Mouse (Mus musculus): Measurements from ENCODE around the gene Figla.
"Not testable (repeated sequence)": the region's sequence is repeated elsewhere in the genome, so short reads cannot be mapped to it uniquely, and the experiment has no call there.

Gene Figla

GRCm38 (mm10) chr6:86015871-86016270 is at the start of gene Figla:
Figla (plus strand) TSS chr6:86016171.
- no peak for DNase-seq

DNA sequence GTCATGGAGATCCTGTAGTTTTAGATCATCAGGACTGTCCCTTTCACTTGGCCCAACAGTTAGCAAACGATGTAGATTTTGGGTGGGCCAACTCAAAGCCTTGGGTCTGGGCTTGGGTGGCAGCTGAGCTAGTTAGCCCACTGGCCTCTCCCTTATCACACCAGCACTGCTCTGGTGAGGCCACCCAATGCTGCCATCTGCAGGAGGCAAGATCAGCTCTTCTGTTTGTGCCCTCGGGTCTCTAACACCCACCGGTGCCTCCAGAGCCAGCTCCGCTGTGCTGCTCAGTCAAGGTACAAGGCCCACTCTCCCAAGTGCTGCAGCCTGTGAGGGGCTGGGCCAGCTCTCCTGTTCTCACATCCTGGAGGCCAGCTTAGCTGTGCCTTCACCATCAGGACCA is 49.3 kb upstream of the Figla start:
- DNase-seq: peak; percentile 37

- DNase-seq: no peak
Observed at GRCm38 (mm10) chr6:85969889-85970288, 46.1 kb upstream of the Figla start.

DNA sequence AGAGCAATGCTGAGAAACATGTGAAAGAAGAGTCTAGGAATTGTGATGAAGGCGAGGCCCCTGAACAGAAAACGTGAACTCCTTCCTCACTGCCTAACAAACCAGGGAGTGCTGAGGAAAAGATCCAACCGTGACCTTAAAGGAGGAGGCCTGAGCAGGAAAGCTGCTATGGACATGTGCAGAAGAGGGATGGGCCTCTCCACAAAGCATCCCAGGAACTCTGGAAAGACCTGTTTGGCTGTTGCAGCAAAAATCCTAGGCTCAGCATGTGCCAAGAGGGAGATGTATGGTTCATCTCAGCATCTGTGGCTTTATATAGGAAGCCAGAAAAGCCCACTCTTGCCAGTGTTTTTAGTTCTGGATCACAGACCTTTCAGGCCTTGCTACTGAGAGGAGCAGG is 43.3 kb upstream of the Figla start:
- DNase-seq: no peak

- no peak for DNase-seq
Observed at GRCm38 (mm10) chr6:85973336-85973735, 42.6 kb upstream of the Figla start.

DNA sequence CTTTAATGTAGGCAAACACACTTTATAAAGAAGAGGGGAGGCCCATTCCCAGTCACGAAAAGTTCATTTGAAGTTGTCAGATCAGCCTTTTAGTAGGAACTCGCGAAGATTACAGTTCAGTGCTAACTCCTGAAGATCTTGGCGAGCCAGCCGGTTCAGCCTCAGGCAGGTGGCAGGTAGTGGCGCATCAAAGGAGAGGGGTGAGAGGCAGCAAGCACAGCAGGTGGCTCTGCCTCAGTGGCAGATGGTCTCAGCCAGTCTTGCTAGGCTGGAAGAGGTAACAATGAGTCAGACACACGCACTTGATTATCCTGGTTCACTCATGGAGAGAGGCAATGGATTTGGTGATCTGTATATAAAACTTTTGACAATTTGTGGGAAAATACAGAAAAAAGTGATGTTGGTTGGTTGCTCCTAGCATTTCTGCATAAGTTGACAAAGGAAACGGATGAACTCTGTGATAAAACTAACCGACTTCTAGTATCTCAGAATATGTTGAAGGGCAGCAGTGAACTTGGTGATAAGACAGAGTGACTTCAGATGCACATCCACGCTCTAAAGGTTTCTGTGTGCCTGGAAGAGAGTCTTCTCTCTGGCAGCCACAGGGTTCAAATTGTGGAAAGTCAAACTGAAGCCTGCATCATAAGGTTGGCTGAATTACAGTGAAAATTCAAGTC is 40.9 kb upstream of the Figla start:
- no peak for DNase-seq

- no peak for DNase-seq
Observed at GRCm38 (mm10) chr6:85975761-85976160, 40.2 kb upstream of the Figla start.

DNA sequence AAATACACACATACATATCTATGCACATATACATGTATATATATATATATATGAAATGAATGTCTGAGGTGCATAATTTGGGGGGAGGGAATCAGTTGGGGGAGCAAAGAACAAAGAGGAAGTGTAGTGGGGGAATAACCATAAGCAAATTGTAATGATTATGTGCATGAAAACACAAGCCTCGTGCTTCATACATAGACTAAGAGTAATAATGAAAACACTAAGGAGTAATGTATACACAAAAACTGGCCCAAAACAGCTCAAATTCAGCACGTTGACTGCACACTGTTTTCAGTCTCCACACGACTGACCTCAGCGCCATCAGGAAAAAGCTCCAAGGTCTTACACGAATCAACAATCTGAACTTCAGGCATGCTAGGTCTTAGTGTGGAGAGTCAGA is 39.7 kb upstream of the Figla start:
- no peak for DNase-seq

DNA sequence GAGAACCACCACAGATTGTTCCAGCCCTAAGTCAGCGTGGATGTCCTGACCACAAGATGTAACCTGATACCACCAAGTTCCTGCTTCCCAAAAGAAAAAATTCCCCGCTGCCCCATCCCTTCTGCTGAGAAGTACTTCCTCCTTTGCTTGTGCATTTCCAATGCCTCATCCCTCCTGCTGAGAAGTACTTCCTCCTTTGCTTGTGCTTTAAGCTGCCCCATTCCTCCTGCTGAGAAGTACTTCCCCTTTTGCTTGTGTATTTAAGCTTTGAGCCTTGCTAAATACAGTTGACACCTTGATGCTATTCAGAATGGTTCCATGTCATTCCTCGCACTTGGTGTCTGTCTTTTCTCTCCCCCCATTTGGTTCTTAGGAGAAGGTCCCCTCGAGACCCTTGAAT is 37.2 kb upstream of the Figla start:
- DNase-seq: not testable (repeated sequence)

GRCm38 (mm10) chr6:85984351-85984750 is 31.6 kb upstream of the Figla start:
- DNase-seq: no peak

- not testable (repeated sequence) for DNase-seq
Observed at GRCm38 (mm10) chr6:85989570-85989969, 26.4 kb upstream of the Figla start.

DNA sequence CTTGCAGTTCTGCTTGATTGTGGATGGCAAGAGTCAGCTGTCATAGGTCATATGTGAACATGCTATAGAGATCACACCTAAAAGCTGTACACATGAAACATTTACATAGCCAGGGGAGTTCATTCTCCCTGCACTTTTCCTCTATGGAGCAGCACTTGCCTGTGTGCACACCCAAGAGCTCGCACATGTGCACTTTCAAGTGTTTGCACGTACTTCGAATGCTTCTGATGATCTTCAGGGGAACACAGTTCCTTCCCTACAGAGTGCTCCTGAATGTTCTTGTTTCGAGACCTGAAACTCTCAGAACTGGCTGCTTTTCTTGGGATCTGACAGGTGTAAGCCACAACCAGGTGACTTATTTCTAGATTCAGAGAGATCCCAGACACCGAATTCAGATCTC is 25.2 kb upstream of the Figla start:
- not testable (repeated sequence) for DNase-seq

DNA sequence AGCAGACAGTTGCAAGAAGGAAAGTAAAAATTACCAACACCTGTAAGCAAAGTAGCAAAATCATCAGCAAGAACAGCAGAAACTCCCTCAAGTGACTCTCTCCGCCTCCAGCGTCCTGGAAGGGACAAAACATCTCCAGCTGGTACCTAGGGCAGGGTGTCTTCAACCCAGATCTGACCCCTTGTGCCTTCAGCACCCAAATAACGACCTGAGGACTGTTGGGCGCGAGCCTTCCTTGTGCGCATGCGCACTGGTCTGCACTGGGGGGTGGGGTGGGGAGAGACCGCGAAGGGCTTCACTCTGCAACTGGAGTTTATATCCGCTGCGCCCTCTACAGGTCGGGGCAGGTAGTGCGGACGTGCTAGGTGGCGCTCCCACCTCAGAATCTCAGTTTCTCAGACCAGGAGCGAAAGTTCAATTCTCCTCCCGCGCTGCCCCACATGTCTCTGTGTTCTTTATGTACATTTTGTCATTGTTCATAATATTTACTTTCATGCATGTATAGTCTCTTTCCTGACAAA is 12.5 kb upstream of the Figla start:
- DNase-seq: peak; percentile 58

GRCm38 (mm10) chr6:86004271-86005148 is 11.5 kb upstream of the Figla start:
- DNase-seq: peak; percentile 88

DNA sequence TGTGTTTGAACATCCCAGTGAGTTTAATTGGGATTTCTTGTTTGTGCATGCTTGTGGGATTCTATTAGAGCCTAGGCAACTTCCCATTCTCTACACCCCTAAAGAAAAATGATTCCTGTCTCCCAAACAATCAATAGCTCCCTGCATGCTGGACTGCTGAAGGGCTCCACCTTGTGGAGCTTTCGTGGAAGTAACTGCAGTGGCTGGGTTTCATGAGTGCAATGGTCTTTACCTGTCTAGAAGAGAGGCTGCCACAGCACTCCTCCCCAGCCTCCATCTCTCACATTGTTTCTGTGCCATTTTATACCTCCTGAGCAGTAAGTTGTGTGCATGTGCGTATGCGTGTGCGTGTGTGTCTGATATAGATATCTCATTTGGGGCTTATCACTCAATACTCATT is 6.0 kb upstream of the Figla start:
- peak; percentile 50 for DNase-seq

DNA sequence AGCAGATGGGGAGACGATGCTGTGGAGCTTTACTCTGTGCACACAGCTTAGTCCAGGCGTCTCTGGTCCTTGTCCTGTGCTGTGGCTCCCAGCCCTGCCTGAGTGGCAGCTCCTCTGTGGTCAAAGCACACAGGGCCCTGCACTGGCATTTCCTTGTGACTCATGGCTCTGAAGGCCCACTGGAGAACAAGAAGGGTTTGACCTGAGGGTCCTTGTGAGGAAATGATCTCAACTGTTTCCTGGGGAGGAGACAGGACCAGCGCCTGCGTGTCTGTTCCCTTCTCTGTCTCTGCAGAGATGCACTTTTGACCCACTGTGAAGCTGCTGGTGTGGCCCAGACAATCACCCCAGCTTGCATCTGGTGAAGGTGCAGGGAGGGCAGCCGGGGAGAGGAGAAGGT is 1.2 kb upstream of the Figla start:
- DNase-seq: not testable (repeated sequence)

DNA sequence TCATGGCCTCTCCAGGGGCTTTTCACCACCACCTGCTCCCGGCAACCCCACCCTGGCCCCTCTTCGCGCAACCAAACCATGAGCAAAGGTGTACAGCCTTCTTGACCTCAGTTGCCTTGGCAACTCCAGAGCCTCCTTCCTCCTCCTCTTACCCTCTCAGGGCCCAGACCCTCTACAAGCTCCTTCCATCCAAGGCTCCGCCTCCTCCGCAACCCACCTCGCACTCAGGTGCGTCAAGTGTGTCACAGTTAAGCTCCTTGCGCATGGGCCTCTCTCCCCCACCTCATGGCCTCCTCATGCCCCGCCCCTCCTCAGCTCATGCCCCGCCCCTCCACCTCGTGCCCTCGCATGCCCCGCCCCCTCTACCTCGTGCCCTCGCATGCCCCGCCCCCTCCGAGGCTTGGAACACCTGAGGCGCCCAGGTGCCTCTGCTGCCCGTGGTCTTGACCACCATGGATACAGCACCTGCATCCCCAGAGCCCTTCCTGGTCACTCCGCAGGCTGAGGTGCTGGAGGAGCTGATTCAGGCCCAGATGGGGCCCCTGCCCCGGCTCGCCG is 901 bp downstream of the Figla start:
- no peak for DNase-seq

GRCm38 (mm10) chr6:86019415-86020237 is 3.7 kb downstream of the Figla start:
- DNase-seq: no peak

DNA sequence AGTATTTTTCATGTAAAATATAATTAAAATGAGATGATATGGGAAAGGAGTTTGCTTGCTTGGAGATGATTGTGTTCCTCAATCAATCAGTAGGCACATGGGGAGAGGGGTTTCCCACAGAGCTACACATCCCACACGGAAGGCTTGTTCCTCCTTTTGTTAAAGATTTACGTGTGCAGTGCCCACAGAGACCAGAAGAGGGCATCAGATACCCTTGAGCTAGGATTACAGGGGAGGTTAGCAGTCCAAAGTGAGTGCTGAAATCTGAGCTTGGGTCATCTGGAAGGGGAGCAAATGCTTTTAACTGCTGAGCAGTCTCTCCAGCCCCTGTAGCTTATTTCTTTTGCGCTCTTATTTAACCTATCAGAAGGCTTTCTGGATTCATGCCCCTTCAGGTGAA is 5.0 kb downstream of the Figla start:
- peak; percentile 49 for DNase-seq

GRCm38 (mm10) chr6:86026632-86027292 is 10.8 kb downstream of the Figla start:
- no peak for DNase-seq

DNA sequence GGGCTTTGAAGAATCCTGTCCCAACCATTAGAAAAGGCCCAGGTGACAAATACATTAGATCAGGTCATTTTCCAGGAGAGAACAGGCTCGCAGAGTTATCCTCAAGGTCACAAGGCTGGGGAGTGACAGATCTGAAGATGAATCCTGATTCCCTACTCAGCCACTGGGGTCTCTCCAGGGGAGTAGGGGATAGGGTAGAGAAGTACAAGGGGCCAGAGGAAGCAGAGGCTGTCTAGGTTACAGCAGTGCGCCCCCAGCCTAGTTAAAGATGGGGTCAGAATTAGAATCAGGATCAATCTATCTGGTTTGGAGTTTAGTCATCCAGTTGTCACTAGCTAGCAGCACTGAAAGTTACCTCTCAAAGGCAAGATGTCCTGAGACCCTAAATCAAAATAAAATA is 12.2 kb downstream of the Figla start:
- DNase-seq: no peak
